Mouse (Mus musculus): ENCODE measurements around the gene Ubxn1. TPM values are rescaled to one million over a fixed set of nuclear protein-coding genes. Genes with fewer than 3 reads are reported as not detected.

Gene Ubxn1
- polyA plus RNA-seq, 1 experiment from 2014 or later = 162 TPM

DNA sequence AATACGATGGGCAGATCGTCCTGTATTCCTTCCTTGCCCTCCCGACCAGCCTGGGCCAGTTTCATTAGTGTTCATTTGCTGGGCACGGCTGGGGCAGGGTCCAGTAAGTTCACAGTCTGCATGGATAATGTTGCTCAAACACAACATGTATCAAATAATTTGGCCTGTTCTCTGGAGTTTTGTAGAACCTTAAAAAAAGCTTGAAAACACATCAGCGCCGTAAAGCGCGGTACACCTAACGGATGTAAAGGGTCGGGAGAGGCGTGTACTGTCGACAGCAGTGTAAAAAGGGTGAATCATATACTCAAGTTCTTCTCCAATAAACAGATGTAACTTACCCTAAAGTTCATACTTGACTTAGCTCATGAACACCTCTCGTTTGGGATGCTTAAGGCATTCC, 27.3 kb downstream of the Ubxn1 start:
- 5% methylated on average over 13 of the region's 13 CpGs for WGBS
- H3K27me3 ChIP-seq (ENCODE audit: control insufficient read depth, insufficient read depth, low read length) = no peaks in the 10 kb centered on the region
- H3K4me1 ChIP-seq (ENCODE audit: control insufficient read depth, insufficient read depth, low read length) = peaks cover 20% of the 10 kb centered on the region
- H3K36me3 ChIP-seq (ENCODE audit: control insufficient read depth, insufficient read depth, low read length) = peaks cover 30% of the 10 kb centered on the region
- H3K27ac ChIP-seq (ENCODE audit: low read length) = peak overlapping the region; percentile 87
- peak overlapping the region; percentile 95 for H3K9ac ChIP-seq (replicated peaks; ENCODE audit: low read depth, low read length)
- peak overlapping the region; percentile 99 for H3K4me3 ChIP-seq (ENCODE audit: low read depth, low read length)
- no peak for ATAC-seq (ENCODE audit: insufficient number of reproducible peaks, insufficient read depth, low FRiP score, low read depth)
- H3K4me2 ChIP-seq (replicated peaks; ENCODE audit: low read depth, low read length) = peak overlapping the region; percentile 87
- no peaks in the 10 kb centered on the region for H3K9me3 ChIP-seq (ENCODE audit: control insufficient read depth, low read depth, low read length)

DNA sequence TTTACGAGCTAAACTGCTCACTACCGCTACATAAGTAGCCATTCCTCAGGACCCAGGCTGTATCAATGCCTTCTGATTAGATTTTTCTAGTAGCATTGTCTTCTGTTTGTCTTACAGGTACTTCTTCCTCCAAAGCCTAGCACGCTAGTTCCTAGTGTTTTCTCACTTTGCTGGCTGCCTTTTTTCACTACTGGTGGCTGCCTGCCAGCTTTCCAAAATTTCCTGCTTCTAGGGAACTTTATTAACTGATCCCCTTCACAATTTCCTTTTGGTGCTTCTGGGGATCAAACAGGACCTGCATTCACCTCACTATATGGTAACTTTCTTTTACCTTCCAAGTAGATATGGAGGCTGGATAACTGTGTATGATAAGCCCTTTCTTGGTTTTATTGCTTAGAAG, 27.8 kb downstream of the Ubxn1 start:
- Histone ChIP-seq H3K9me3 (ENCODE audit: control insufficient read depth, low read depth, low read length) (no peaks in the 10 kb centered on the region), H3K4me3 (ENCODE audit: low read depth, low read length) (peak overlapping the region; percentile 99), H3K4me2 (replicated peaks; ENCODE audit: low read depth, low read length) (peak overlapping the region; percentile 87), H3K27ac (ENCODE audit: low read length) (0 out of 2 replicates have a peak overlapping the region, but pooled peaks have one; percentile 87), H3K9ac (replicated peaks; ENCODE audit: low read depth, low read length) (peak overlapping the region; percentile 95), H3K36me3 (ENCODE audit: control insufficient read depth, insufficient read depth, low read length) (peaks cover 33% of the 10 kb centered on the region), H3K27me3 (ENCODE audit: control insufficient read depth, insufficient read depth, low read length) (no peaks in the 10 kb centered on the region), H3K4me1 (ENCODE audit: control insufficient read depth, insufficient read depth, low read length) (peaks cover 15% of the 10 kb centered on the region)
- no peak for ATAC-seq (ENCODE audit: insufficient number of reproducible peaks, insufficient read depth, low FRiP score, low read depth)
- 41% methylated on average over 3 of the region's 3 CpGs for WGBS

DNA sequence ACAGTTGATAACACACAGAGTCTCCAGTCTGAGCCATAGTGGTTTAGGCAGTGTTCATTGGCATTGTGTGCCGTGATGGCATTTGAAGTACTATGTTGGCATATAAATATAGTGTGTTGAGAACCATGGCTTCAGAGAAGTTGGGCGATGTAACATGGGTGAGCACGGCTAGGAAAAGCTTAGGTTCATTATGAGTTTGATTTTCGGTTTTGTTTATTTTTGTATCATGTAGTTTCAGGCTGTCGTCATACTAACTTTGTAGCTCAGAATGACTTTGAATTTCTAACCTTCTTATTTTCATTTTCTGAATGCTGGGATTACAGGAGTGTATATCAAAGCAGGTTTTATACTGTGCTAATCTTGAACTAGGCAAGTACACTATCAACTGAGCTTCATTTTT, 32.1 kb downstream of the Ubxn1 start:
- WGBS = 92% methylated on average over 5 of the region's 5 CpGs
- Histone ChIP-seq H3K4me2 (replicated peaks; ENCODE audit: low read depth, low read length) (no peak overlapping the region), H3K27me3 (ENCODE audit: control insufficient read depth, insufficient read depth, low read length) (no peaks in the 10 kb centered on the region), H3K4me1 (ENCODE audit: control insufficient read depth, insufficient read depth, low read length) (peaks cover 9% of the 10 kb centered on the region), H3K36me3 (ENCODE audit: control insufficient read depth, insufficient read depth, low read length) (peaks cover 52% of the 10 kb centered on the region), H3K9ac (replicated peaks; ENCODE audit: low read depth, low read length) (no peak overlapping the region), H3K27ac (ENCODE audit: low read length) (no peak overlapping the region), H3K9me3 (ENCODE audit: control insufficient read depth, low read depth, low read length) (no peaks in the 10 kb centered on the region), H3K4me3 (ENCODE audit: low read depth, low read length) (no peak overlapping the region)
- ATAC-seq (ENCODE audit: insufficient number of reproducible peaks, insufficient read depth, low FRiP score, low read depth) = no peak

DNA sequence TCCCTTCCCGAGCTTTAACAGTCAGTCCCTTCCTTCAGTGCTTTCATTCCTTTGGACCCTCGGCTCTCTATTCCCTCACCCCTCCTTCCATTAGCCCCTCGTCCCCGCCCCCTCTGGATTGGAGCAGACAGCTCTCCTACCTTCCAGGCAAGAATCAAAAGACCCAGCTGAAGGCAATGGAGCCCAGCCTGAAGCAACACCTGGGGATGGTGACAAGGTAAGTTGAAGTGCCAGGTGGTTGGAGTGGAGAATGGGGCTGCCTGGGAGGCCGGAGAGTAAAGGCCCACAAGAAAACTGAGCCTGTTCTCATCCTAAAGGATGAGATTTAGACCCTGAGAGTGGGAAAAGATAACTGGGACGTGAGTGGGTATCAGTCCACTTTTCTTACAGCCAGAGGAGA, 37.2 kb downstream of the Ubxn1 start:
- Histone ChIP-seq H3K4me1 (ENCODE audit: control insufficient read depth, insufficient read depth, low read length) (no peaks in the 10 kb centered on the region), H3K9me3 (ENCODE audit: control insufficient read depth, low read depth, low read length) (no peaks in the 10 kb centered on the region), H3K36me3 (ENCODE audit: control insufficient read depth, insufficient read depth, low read length) (peaks cover 93% of the 10 kb centered on the region), H3K27me3 (ENCODE audit: control insufficient read depth, insufficient read depth, low read length) (no peaks in the 10 kb centered on the region), H3K4me2 (replicated peaks; ENCODE audit: low read depth, low read length) (no peak overlapping the region), H3K27ac (ENCODE audit: low read length) (no peak overlapping the region), H3K9ac (replicated peaks; ENCODE audit: low read depth, low read length) (no peak overlapping the region), H3K4me3 (ENCODE audit: low read depth, low read length) (no peak overlapping the region)
- ATAC-seq (ENCODE audit: insufficient number of reproducible peaks, insufficient read depth, low FRiP score, low read depth) = no peak
- 89% methylated on average over 6 of the region's 6 CpGs for WGBS

DNA sequence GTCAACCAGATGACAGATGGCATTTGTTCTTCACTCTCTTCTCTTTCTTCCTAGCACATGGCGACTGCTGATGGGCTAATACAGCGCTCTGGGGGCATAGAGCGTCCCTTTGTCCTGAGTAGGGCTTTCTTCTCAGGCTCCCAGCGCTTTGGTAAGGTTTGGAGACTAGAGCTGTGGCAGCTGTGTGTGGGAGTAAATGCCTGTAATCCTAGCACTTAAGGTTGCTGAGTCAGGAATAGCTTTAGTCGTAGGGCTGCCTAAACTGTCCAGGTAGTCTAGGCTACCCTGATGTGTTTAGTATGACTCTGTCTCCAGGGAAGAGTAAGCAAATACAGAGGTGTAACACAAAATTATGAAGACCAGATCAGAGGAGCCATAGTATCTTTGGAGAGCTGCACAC, 40.5 kb downstream of the Ubxn1 start:
- Histone ChIP-seq H3K27ac (ENCODE audit: low read length) (no peak overlapping the region), H3K9ac (replicated peaks; ENCODE audit: low read depth, low read length) (no peak overlapping the region)
- WGBS = 88% methylated on average over 5 of the region's 5 CpGs

DNA sequence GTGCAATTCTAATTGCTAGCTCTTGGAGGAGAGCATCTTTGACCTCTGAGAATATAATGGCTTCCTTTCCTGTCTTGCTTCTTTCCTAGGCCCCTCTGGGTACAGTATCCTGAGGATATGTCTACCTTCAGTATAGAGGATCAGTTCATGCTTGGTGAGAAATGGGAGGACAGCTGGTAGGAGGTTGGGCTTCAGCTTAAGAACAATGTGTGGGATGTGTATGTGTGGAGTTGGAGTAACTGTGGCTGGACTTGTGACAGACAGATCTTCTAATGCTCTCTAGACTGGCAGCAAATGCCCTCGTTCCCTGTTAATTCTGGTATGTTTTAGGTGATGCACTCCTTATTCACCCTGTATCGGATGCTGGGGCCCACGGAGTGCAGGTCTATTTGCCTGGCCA, 42.9 kb downstream of the Ubxn1 start:
- ATAC-seq (ENCODE audit: insufficient number of reproducible peaks, insufficient read depth, low FRiP score, low read depth) = no peak
- H3K36me3 ChIP-seq (ENCODE audit: control insufficient read depth, insufficient read depth, low read length) = peaks cover 78% of the 10 kb centered on the region
- 93% methylated on average over 3 of the region's 3 CpGs for WGBS

More for the DNA sequence above, 40.5 kb downstream of the Ubxn1 start:
- Histone ChIP-seq H3K9me3 (ENCODE audit: control insufficient read depth, low read depth, low read length) (no peaks in the 10 kb centered on the region), H3K36me3 (ENCODE audit: control insufficient read depth, insufficient read depth, low read length) (peaks cover 99% of the 10 kb centered on the region), H3K4me2 (replicated peaks; ENCODE audit: low read depth, low read length) (no peak overlapping the region), H3K4me1 (ENCODE audit: control insufficient read depth, insufficient read depth, low read length) (no peaks in the 10 kb centered on the region), H3K4me3 (ENCODE audit: low read depth, low read length) (no peak overlapping the region), H3K27me3 (ENCODE audit: control insufficient read depth, insufficient read depth, low read length) (no peaks in the 10 kb centered on the region)
- no peak for ATAC-seq (ENCODE audit: insufficient number of reproducible peaks, insufficient read depth, low FRiP score, low read depth)

DNA sequence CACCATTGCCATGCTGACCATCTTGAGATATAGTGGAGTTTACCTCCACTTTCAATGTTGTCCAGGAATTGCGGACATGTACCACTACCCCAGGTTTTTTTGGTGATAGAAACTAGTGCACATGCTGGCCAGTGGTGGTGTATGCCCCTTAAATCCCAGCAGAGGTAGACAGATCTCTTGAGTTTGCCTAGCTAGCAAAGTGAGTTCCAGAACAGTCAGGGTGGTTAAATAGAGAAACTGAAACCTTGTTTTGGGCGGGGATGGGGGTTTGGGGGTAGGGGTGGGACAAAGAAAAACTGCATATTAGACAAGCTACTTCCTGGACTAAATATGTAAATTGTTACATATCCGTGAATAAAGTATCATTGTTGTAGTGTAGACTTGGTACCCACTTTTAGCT, 47.7 kb downstream of the Ubxn1 start:
- Histone ChIP-seq H3K9ac (replicated peaks; ENCODE audit: low read depth, low read length) (no peak overlapping the region), H3K36me3 (ENCODE audit: control insufficient read depth, insufficient read depth, low read length) (peaks cover 30% of the 10 kb centered on the region), H3K27ac (ENCODE audit: low read length) (no peak overlapping the region), H3K27me3 (ENCODE audit: control insufficient read depth, insufficient read depth, low read length) (no peaks in the 10 kb centered on the region), H3K4me3 (ENCODE audit: low read depth, low read length) (no peak overlapping the region), H3K4me2 (replicated peaks; ENCODE audit: low read depth, low read length) (no peak overlapping the region), H3K9me3 (ENCODE audit: control insufficient read depth, low read depth, low read length) (no peaks in the 10 kb centered on the region), H3K4me1 (ENCODE audit: control insufficient read depth, insufficient read depth, low read length) (peaks cover 9% of the 10 kb centered on the region; the same call in 1 of the 2 replicates)
- WGBS = 89% methylated on average over 3 of the region's 3 CpGs
- ATAC-seq (ENCODE audit: insufficient number of reproducible peaks, insufficient read depth, low FRiP score, low read depth) = no peak

More for the DNA sequence above, 42.9 kb downstream of the Ubxn1 start:
- H3K9ac ChIP-seq (replicated peaks; ENCODE audit: low read depth, low read length) = no peak overlapping the region
- H3K27me3 ChIP-seq (ENCODE audit: control insufficient read depth, insufficient read depth, low read length) = no peaks in the 10 kb centered on the region
- no peak overlapping the region for H3K4me2 ChIP-seq (replicated peaks; ENCODE audit: low read depth, low read length)
- H3K4me3 ChIP-seq (ENCODE audit: low read depth, low read length) = no peak overlapping the region
- H3K27ac ChIP-seq (ENCODE audit: low read length) = no peak overlapping the region
- no peaks in the 10 kb centered on the region for H3K9me3 ChIP-seq (ENCODE audit: control insufficient read depth, low read depth, low read length)
- H3K4me1 ChIP-seq (ENCODE audit: control insufficient read depth, insufficient read depth, low read length) = no peaks in the 10 kb centered on the region

DNA sequence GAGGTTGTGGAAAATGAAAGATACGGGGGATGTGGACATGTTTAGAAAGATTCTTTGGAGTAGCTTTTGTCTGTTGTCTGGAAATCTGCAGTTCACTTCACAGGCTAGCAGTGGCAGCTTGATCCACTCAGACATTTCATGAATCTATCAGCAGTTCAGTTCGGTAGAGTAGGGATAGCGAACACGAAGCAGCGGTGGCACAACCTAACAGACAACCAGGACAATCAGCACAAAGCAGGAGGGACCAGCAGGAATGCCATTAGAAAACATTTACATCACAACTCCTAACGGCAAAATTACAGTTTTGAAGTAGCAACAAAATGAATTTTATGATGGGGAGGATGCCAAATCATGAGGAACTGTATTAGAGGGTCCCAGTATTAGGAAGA, 48.4 kb downstream of the Ubxn1 start:
- peak overlapping the region; percentile 77 for H3K4me2 ChIP-seq (replicated peaks; ENCODE audit: low read depth, low read length)
- H3K4me1 ChIP-seq (ENCODE audit: control insufficient read depth, insufficient read depth, low read length) = peaks cover 9% of the 10 kb centered on the region; the same call in 1 of the 2 replicates
- H3K9ac ChIP-seq (replicated peaks; ENCODE audit: low read depth, low read length) = peak overlapping the region; percentile 57; the same call in 1 of the 2 replicates
- H3K4me3 ChIP-seq (ENCODE audit: low read depth, low read length) = peak overlapping the region; percentile 71
- peaks cover 24% of the 10 kb centered on the region for H3K36me3 ChIP-seq (ENCODE audit: control insufficient read depth, insufficient read depth, low read length)
- peak overlapping the region; percentile 86 for H3K27ac ChIP-seq (ENCODE audit: low read length)
- no peaks in the 10 kb centered on the region for H3K9me3 ChIP-seq (ENCODE audit: control insufficient read depth, low read depth, low read length)
- H3K27me3 ChIP-seq (ENCODE audit: control insufficient read depth, insufficient read depth, low read length) = no peaks in the 10 kb centered on the region
- ATAC-seq (ENCODE audit: insufficient number of reproducible peaks, insufficient read depth, low FRiP score, low read depth) = no peak
- 65% methylated on average over 6 of the region's 6 CpGs for WGBS

DNA sequence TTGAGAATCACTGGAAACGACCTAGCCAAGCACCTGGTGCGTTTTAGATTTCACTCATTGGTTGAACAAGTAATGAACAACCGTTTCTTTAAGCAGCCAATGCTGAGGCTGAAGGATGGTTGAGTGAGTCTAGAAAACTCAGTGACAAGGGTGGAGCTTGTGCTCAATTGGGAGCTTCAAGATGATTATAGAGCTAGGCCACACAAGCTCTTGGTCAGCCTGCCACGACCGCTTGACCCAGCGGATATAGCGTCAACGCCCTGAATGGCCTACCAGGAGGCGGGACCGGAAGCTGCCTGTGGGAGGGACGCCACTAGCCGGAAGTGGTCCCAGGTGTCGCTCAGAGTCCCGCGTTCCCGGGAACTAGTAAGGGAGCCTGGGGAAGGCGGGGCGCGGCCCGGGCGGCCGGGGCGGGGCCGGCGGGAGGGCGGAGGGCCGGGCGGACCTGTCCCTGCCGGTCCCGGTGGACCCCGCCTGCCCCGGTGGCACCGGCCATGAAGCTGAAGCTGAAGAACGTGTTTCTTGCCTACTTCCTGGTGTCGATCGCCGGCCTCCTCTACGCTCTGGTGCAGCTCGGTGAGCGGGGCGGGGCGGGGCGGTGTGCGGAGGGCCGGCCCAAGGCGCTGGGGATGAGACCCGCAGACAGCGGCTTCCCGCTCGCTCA, 48.9 kb downstream of the Ubxn1 start, which contains the start of gene B3gat3:
TSS of gene B3gat3 (plus strand) at position 302 of the 664 bp plus-strand sequence.
- Histone ChIP-seq H3K4me3 (ENCODE audit: low read depth, low read length) (peak within 1 kb of the TSS; percentile 71), H3K27me3 (ENCODE audit: control insufficient read depth, insufficient read depth, low read length) (no peaks in the 10 kb centered on the region), H3K36me3 (ENCODE audit: control insufficient read depth, insufficient read depth, low read length) (peaks cover 19% of the 10 kb centered on the region), H3K4me1 (ENCODE audit: control insufficient read depth, insufficient read depth, low read length) (peaks cover 9% of the 10 kb centered on the region; the same call in 1 of the 2 replicates), H3K27ac (ENCODE audit: low read length) (peak within 1 kb of the TSS; percentile 86), H3K9ac (replicated peaks; ENCODE audit: low read depth, low read length) (peak within 1 kb of the TSS; percentile 57), H3K4me2 (replicated peaks; ENCODE audit: low read depth, low read length) (peak within 1 kb of the TSS; percentile 77), H3K9me3 (ENCODE audit: control insufficient read depth, low read depth, low read length) (no peaks in the 10 kb centered on the region)
- WGBS = 3% methylated on average over 37 of the region's 50 CpGs
- peak; percentile 97 for ATAC-seq (ENCODE audit: insufficient number of reproducible peaks, insufficient read depth, low FRiP score, low read depth)
